Mouse (Mus musculus) bone marrow, adult 2 months (tissue): ENCODE data around the gene Igsf6.

Experiments
- CTCF ChIP-seq: fragments of 200-500 bp; IDR thresholded peaks from 2 replicates; pipeline ENCODE4 v1.5.1; 2011; ENCODE audit warnings: low read length, control low read depth; ENCODE audit not compliant: control insufficient read depth, insufficient read depth
- POLR2A ChIP-seq: fragments of 200-500 bp; IDR thresholded peaks from 2 replicates; pipeline ENCODE4 v1.6.1; 2011; ENCODE audit warnings: low read depth, mild to moderate bottlenecking, control low read depth, low read length, borderline replicate concordance; ENCODE audit not compliant: control insufficient read depth

- no peak for TF ChIP-seq CTCF
- no peak for TF ChIP-seq POLR2A
Observed at GRCm38 (mm10) chr7:121059477-121060218, 14.7 kb downstream of the Igsf6 start.
